Mouse (Mus musculus) thymus, postnatal 4 days (tissue): ENCODE measurements around the gene Tmem131l.

Source experiments
- DNase-seq: peaks from one replicate; pipeline ENCODE4 v3.0.0; 2021

The Tmem131l gene

GRCm38 (mm10) chr3:84004330-84005090 is 35.5 kb downstream of the Tmem131l start:
- DNase-seq = no peak

GRCm38 (mm10) chr3:84002433-84003090 is 37.4 kb downstream of the Tmem131l start:
- no peak for DNase-seq

- no peak for DNase-seq
These were observed 42.4 kb downstream of the Tmem131l start for GRCm38 (mm10) chr3:83997563-83997962.

- peak; percentile 55 for DNase-seq
These were observed 42.9 kb downstream of the Tmem131l start for GRCm38 (mm10) chr3:83997036-83997435.

- no peak for DNase-seq
These were observed 43.9 kb downstream of the Tmem131l start for GRCm38 (mm10) chr3:83996086-83996485.

GRCm38 (mm10) chr3:83995254-83995830 is 44.6 kb downstream of the Tmem131l start:
- DNase-seq = peak; percentile 16

GRCm38 (mm10) chr3:83994217-83994839 is 45.6 kb downstream of the Tmem131l start:
- DNase-seq = peak; percentile 15

GRCm38 (mm10) chr3:83993089-83993516 is 46.9 kb downstream of the Tmem131l start:
- DNase-seq = peak; percentile 55

- DNase-seq = no peak
These were observed 48.1 kb downstream of the Tmem131l start for GRCm38 (mm10) chr3:83991691-83992524.

- DNase-seq = no peak
These were observed 51.8 kb downstream of the Tmem131l start for GRCm38 (mm10) chr3:83988214-83988613.

GRCm38 (mm10) chr3:83987533-83988112 is 52.4 kb downstream of the Tmem131l start:
- no peak for DNase-seq

GRCm38 (mm10) chr3:83986740-83987139 is 53.2 kb downstream of the Tmem131l start:
- DNase-seq = no peak

GRCm38 (mm10) chr3:83985426-83985825 is 54.5 kb downstream of the Tmem131l start:
- DNase-seq = no peak

GRCm38 (mm10) chr3:83984379-83984778 is 55.6 kb downstream of the Tmem131l start:
- DNase-seq = no peak

- no peak for DNase-seq
These were observed 57.2 kb downstream of the Tmem131l start for GRCm38 (mm10) chr3:83982821-83983220.

GRCm38 (mm10) chr3:83980231-83980872 is 59.6 kb downstream of the Tmem131l start:
- DNase-seq = peak; percentile 33

- DNase-seq = no peak
These were observed 61.2 kb downstream of the Tmem131l start for GRCm38 (mm10) chr3:83978497-83979410.

- no peak for DNase-seq
These were observed 62.2 kb downstream of the Tmem131l start for GRCm38 (mm10) chr3:83977817-83978216.

GRCm38 (mm10) chr3:83976161-83976560 is 63.8 kb downstream of the Tmem131l start:
- DNase-seq = no peak

GRCm38 (mm10) chr3:83973339-83973738 is 66.6 kb downstream of the Tmem131l start:
- no peak for DNase-seq
